Mouse (Mus musculus) spleen, adult 10 weeks (tissue): ENCODE results near the gene Gm8298. TPM values are rescaled to one million over a fixed set of nuclear protein-coding genes. Genes with fewer than 3 reads are reported as not detected.

Experiments
- polyA plus RNA-seq: library from polyadenylated mRNA; stranded (reverse); fragments of 350-450 nt; fragmentation: Illumina TruSeq; extraction: RNeasy Lipid Tissue Mini Kit (QIAGEN cat#74804); gene quantifications from one replicate; pipeline ENCODE4 v1.2.3, GENCODE M21; 2015; ENCODE audit warnings: low replicate concordance; ENCODE audit not compliant: insufficient read depth

Gene Gm8298
- not detected for polyA plus RNA-seq

GRCm38 (mm10) chr3:59860751-59861150, at the start of gene Gm8298:
Gm8298 (plus strand) TSS chr3:59861051.

GRCm38 (mm10) chr3:59924914-59925313, 64.1 kb downstream of the Gm8298 start, which contains the start of gene C130079G13Rik:
C130079G13Rik (plus strand) TSS chr3:59925214.

Other genes starting within 250 kb of the Gm8298 start
- 0.58 TPM for gene Gm5538, start 131.3 kb upstream of the Gm8298 start, polyA plus RNA-seq
- not detected for gene C130079G13Rik, start 64.2 kb downstream of the Gm8298 start, polyA plus RNA-seq
- gene Aadacl2, start 145.7 kb downstream of the Gm8298 start, polyA plus RNA-seq = not detected
- gene Aadac, start 164.7 kb downstream of the Gm8298 start, polyA plus RNA-seq = not detected
- gene Sucnr1, start 220.8 kb downstream of the Gm8298 start, polyA plus RNA-seq = 12.6 TPM